Mouse (Mus musculus) adrenal gland, adult 18-20 months (tissue): ENCODE measurements around the gene Ubash3b. TPM values are rescaled to one million over a fixed set of nuclear protein-coding genes. Genes with fewer than 3 reads are reported as not detected.

Experiments used
- DNase-seq, 2 experiments: peaks; one replicate each; pipeline ENCODE4 v3.0.0; 2021 to 2022; ENCODE audit warnings: low spot score in 2 of 2
- long read RNA-seq, 2 experiments: library from polyadenylated mRNA; stranded (forward); transcript quantifications; one replicate each; pipeline ENCODE4 v2.0.0; 2021
- total RNA-seq, 2 experiments: library from RNA; stranded (reverse); gene quantifications; 1 replicate in 1 of 2; 2 replicates in 1 of 2; pipeline ENCODE4 v1.2.3; 2021

Gene Ubash3b
- 1 to 10 TPM; 2.0 to 2.7 TPM for total RNA-seq
- long read RNA-seq, experiment 1, full-length matches to known transcripts = 1 of 1 reads
- long read RNA-seq, experiment 1, partial matches to known transcripts = 0 of 1 reads
- long read RNA-seq, experiment 1, other reads (novel, unspliced or antisense) = 0 of 1 reads
- long read RNA-seq, experiment 2, partial matches to known transcripts = 0 of 2 reads
- long read RNA-seq, experiment 2, other reads (novel, unspliced or antisense) = 2 of 2 reads

DNA sequence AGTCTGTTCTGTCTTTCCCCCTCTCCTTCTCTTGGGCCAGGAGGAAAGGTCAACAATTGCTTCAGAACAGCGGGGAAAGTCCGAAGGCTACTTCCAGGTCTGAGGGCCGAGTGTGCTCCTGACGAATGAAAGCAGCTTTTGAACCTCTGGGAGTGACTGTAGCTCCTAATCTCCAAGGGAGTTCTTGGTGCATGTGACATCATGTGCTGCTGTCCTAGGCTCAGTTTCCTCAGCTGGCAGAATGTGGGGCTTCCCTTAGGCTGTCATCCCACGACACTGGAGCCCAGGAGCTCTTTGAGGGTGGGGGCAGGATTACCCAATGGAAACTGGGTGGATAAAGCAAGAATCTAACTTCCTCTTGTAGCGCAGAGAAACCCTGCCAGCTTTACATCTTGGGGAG lies at the start of gene Ubash3b:
Gene Ubash3b (minus strand): TSS at position 285 of the 400 bp plus-strand sequence.
- no peak for DNase-seq

DNA sequence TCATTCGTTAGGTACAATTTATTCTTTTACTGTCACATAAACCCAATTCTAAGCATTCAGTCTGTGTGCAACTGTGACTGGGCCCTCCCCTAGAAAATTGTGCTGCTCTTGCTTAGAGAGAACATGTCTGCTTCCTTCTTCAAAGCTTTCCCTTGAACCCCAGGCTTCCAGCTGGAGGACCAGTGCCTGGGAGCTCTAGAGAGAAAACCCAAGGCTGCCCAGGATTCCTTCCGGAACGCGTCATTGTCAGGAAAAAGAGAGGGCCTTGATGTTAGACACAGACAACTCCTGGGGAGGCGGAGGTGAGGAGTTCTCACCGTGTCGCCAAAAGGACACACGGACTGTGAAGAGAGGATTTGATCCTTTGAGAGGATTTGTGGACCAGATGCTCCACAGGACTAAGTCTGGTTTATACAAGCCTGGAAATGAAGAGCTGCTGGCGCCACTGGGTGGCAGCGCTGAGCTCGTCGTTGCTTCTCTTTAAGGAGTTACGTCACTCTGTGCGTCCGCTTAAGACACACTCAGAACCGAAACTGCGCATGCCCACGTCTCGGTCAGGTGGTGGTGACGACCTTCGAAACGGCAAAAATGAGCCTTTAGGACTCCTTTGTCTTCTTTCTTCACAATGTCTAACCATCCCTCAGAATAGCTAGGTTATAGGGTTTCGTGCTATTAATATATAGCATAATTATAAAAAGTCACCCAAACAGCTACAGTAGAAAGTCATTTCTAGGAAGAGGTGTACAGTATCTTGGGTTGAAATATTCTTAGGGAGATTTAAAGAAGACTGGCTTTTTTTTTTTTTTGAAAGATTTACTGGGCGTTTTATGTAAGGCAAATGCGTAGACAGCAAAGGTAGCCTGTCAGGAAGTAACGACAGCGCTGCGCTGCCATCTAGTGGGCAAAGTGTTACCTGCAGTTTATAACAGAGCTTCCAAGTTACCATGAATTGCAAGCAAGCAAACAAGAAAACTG lies 45.9 kb upstream of the Ubash3b start:
- peak; percentile 76 to 89 for DNase-seq

DNA sequence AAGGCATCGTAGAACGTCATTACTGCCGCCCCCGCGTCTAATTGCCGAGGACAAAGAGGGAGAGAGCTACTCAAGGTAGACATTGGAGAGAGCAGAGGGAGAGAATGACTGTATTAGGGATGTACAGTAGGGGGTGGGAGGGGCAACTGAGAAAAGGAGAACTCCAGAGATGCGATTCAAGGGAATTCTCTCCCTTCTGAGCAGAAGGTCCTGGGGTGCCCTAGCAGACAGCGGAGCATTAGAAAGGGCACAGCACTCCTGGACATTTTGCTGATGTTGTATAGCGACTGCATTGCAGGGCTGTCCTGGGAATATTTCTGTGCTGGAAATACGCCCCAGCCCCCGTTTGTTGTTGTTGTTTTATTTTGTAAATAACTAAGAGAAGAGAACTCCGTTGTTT lies 45.2 kb upstream of the Ubash3b start:
- DNase-seq = no peak

DNA sequence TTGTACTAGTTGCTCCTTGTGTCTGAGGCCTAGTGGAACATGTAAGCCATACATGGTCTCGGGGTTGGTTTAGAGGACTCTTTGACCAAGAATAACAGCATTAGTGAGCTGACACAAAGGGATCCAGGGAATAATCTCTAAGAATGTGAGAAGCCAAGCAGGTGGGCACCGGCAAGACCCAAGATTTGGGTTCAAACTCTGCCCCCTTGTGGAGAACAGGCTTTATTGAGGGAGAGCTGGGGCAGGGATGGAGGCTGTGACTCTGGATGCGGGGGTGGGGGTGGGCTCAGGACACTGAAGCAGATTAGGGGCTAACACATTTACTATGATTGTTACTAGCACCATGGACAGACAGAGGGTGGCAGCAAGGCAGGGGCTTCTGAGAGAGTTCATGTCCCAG lies 43.8 kb upstream of the Ubash3b start:
- DNase-seq = no peak

DNA sequence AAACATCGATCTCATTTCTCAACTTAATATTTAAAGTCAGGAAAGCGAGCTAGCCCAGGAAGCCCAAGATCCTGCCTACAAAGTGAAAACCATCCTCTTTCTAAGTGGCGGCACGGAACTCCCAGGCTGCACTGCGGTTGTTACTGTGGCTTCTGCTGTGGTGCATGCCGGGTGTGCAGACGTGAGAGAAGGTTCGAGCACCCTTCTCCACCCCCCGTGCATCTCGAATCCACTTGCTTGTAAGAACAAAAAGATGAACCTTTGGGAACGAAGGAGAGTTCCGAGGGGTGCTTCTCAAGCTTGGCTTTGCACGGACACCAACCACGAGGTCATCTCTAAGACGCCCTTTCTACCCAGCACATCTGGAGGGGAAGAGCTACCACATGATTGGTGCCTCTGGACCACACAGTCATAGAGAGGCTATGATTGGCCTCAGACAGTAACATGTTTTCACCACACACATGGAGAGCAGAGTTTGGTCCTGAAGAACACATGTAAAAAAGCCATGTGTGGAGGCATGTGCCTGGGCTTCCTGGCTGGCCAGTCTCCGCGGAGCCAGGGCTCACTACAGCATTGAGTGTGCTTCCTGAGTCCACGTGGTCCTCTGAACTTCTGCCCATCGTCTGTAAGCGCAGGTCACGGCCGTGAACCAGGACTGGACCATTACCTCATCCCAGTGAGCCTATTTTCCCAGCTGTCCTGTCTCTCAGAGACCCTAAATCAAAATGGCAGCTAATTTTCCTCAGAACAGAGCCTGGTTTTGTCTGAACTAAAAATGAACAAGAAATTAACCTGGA lies 38.2 kb upstream of the Ubash3b start:
- DNase-seq = no peak

DNA sequence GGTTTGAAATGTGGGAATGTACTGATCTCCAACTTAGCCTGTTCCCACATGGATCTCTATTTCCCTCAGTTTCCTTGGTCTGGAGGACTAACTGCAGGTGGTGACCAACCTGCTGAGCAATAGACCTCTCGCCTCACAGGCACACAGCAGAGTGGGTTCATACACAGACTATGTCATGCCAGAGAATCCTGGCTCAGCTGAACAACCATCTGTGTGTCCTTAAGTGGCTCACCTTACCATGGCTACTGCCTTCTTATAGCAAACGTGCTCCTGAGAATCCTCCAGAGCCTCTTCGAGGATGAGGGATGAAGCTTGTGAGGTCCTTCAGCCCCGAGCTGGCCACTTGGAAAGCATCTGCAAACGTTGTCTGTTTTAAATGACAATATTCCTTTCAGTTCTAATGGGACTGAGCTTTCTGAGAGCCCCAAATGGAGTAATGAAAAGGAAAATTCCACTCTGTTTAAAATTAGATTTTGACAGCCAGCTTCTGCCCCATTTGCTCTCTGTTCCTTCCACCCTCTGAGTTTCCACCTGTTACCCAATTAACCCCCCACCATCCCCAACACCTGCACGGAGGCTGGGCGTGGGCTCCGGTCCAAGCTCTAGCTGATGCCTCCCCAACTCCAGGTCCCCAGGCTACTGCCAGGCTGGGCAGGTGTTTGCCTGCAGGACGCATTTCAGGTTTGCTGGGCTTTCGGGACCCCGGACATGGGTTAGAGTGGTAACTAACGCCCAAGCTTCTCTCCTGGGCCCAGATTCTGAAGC lies 37.2 kb upstream of the Ubash3b start:
- DNase-seq = no peak

DNA sequence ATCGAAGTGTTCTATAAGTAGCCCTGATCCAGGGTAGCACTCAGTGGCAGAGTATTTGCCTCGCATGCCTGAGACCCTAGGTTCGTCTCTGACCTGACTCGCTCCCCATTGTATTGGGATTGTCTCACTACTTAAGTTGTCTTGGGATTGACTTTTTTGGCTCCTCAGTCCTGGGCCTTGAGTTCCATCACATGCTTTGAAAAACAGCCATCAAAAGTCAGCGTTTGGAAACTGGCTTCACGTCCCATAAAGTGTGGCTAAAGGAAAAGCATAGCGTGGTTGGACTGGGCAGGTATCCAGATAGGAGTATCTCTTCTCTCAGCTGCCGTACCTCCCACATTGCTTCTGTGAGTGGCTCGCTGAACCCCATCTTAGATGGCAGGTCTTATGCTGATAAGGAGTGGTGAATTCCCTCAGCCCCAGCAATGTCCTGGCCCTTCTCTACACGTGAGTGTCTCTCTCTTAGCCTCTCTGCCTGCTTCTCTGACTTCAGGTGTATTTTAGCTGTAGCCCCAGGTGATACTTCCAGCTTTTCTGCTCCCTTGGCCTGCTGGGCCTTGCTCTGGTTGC lies 34.3 kb upstream of the Ubash3b start:
- no peak for DNase-seq

DNA sequence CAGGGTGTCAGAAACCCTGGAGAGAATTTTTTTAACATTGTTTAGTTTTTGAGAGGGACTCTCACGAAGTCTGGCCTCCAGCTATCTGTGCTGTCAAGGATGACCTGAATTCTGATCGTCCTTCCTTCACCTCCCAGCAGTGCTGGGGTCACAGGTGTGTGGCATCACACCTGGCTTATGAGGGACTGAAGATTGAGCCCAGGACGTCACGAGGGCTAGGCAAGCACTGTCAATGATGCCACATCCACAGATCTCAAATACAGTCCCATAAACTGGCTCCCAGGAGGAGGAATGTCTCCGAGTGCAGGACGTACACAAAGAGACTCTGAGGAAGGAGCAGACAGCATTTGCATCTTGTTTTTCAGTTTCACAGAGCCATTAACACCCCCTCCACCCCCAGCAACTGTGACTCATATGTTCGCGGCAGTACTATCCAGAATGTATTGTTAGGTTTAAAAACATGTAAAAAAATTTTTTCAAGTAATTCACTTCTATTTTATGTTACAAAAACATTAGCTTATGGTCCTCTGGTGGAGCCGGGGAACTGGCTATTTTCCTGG lies 30.2 kb upstream of the Ubash3b start:
- DNase-seq = no peak

DNA sequence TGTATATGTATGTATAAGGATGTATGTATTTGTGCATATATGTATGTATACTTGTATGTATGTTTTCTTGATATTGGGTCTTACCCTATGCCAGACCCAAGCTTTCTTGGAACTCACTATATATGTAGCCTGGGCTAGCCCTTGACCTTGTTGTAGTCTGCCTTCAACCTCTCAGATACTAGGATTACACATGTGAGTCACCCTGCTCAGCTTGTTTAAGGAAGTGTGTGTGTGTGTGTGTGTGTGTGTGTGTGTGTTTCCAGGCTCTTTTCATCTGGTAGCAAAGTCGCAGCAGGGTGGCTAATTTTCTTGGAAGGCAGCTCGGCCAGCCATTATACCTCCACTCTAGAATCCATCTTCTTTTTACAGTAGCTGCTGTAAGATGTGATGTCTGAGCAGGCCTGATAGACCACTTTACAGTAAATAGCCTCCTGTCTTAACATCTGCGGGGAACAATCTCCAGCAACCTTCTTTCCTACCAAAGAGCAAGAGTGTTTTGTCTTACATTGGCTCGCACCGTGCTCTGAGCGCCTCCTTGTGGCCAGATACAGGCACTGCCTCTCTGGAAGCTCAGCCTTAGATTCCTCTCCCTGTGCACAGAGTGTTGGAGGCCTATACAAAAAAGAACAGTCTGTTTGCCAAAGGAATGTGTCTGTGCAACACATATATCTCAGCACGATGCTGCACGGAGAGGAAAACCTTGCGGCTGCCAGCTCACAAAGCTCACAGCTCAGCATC lies 29.4 kb upstream of the Ubash3b start:
- DNase-seq = peak; percentile 63 to 73

DNA sequence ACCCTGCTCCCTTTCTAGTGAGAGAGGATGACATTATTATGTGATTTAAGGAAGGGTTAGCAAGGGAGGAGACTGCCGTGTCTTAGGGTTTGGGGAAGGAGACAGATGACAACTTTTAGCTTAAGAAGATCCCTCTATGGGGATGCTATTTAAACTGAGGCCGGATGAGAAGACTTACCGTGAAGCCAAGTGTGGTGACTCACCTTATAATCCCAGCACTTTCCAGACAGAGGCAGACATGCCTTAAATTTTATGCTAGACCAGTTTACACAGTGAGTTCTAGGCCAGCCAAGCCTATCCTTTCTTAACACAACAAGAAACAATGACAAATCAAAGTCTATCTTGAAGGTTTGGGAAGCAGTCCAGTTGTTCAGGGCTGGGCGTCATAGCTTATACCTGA lies 26.4 kb upstream of the Ubash3b start:
- no peak for DNase-seq

DNA sequence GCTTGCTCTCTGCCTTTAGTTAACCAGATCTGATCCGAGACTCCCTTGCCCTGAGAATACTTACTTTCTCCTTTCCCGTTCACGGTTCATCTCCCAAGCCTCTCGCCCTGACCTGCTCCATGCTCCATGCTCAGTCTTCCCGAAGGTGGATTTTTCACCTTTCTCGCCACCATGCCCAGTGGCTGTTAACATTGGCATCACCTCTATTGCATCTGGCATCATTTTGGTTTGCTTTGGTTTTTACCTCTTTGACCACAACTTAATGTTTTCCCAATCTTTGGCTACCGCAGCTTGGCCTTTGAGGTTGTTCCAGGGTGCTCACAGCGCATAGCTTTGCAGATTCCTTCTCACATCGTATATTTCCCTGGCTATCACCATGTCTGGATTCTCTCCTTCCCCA lies 26.0 kb upstream of the Ubash3b start:
- DNase-seq = no peak

DNA sequence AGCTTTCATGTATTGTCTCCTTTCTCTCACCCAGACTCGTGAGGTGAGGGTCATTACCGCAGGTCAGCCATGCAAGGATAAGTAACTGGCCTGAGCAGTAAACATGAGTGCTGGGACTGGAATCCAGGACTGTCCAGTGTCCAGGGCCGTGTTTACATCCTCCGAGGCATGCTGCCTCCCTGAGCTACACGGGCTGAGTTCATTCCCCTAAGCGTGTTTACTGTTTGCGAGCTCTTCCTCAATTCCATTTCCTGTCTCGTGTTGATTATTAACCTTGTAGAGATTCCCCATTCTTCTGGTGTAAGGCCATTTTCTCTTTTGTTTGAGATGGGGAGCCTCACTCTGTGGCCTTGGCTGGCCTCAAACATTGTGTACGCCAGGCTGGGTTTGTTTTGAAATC lies 23.8 kb upstream of the Ubash3b start:
- no peak for DNase-seq

DNA sequence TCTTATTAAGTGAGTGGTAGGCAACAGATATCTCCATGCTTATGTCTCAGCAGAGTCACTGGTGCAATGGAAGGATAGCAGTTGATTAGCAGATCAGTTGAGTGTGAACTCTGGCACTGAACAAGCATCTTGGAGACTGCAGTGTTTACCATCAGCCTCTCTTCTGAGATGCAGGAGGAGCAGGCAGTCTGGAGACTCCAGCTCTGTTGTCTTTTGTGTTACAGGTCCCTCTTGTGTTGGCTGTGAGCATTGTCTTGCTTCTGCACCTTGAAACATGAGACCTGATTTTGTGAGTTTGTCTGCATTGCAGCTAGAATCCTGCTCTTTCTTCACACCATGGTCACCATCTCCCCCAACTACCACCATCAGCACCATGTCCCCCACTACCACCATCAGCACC lies 21.1 kb upstream of the Ubash3b start:
- DNase-seq = no peak

DNA sequence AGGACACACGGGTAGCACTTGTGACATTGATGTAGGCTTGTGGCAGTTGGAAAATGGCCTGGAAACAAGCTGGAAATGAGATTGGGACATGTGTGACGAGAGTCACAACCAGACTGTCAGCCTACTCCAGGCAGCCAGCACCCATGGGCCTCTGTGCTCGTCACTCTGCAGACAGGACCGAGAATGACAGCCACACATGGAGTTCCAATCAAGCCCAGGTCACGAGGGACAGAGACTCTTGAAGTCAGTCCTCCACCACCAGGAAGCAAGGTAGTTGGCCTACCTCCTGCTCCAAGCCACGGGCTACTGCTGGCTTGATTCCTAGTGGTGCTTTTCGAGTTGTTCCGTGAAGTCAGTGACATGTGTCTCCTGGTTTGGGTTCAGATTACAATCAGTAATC lies 20.3 kb upstream of the Ubash3b start:
- no peak for DNase-seq

DNA sequence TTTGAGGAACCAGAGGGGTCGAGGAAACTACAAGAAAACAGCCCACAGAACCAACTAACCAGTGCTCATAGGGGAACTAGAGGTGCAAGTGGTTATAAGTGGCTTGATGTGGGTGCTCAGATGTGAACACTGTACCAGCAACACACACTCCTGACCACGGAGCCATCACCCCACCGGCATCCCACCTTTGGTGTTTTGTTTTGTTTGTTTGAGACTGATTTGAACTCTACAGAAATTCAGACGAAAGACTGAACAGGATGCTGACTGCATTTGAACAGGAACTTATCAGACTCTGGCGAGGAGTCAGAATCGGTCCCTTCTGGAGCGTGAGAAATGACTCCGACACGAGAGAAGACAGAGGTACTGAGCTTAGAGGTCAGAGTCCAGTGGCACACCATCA lies 19.9 kb upstream of the Ubash3b start:
- no peak for DNase-seq

DNA sequence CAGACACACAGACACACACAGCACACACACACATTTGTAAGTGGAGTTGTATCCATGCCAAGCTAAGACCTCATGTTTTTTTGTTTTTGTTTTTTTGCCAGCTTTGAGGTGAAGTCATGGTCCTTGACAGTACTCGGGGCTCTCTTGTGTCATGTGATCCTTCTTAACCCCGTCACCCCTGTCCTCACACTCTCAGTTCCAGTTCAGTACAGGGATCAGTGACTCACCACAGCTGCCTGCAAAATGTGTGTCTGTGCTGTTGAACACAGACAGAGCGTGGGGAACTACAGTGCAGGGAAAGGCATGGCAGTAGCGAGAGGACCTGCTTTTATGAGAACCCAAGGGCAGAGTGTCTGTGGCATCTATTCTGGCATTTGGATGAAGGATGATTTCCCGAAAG lies 17.6 kb upstream of the Ubash3b start:
- peak in 1 of 2 experiments; percentile 18 for DNase-seq

DNA sequence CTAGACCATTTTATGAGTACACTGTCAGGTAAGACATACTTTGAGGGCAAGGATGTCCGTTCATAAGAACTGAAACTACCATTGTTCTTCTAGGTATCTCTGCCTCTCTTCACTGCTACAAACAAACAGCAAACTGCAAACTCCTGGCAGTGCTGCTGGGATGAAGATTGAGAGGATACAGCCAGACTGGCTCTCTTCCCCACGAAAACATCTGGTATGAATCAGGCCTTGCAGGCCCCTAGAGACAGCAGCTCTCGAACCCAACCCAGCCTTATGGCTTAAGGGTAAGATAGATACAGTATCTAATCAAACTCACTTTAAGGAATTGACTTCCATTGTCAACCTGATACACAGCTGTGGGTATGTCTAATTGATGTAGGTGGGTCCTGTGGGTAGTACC lies 11.7 kb upstream of the Ubash3b start:
- DNase-seq = no peak

DNA sequence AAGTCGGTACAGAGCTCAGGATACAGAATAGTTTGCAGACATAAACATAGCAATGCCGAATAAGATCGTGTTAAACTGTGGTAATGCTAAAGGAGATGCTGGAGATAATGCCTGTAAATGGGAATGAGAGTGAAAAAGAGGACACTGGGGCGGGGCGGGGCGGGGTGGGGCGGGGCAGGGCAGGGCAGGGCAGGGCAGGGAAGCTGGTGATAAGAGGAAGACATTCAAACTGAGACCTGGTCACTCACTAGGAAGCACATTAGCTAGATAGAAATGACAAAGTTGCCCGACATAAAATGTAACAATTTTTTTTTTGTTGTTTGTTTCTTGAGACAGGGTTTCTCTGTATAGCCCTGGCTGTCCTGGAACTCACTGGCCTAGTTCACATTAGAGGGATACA lies 10.9 kb upstream of the Ubash3b start:
- DNase-seq = no peak

DNA sequence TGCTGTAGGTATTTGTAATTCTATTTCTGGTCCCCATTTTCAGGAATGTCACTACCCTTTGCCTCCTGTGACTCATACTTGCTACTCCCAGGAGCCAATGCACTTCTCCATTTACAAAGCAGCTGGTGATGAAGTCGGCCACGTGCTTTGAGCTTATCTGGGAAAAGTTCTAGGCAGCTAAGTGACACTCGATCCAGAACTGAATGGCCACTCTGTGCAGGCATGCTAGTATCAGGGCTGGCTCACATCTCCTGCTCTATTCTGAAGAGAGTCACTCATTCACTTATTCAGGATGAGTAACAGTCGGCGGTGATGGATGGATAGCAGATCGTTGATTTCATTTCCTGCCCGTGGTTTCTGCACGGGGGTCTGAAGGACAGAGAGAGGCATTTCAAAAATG lies 8.5 kb upstream of the Ubash3b start:
- no peak for DNase-seq

DNA sequence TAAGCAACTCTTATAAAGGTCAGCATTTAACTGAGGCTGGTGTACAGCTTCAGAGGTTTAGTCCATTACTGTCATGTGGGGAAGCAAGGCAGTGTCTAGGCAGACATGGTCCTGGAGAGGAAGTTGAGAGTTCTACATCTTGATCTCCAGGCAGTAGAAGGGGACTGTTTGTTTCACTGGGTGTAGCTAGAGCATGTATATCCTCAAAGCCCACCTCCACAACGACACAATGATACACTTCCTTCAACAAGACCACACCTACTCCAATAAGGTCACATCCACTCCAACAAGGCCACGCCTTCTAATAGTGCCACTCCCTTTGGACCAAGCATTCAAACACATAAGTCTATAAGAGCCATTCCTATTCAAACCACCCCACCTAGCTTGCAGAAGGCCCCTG lies 7.2 kb upstream of the Ubash3b start:
- DNase-seq = no peak
